Mouse (Mus musculus): ENCODE measurements around the gene Adora2b. TPM values are rescaled to one million over a fixed set of nuclear protein-coding genes. Genes with fewer than 3 reads are reported as not detected.
A peak's percentile ranks its signal among the peaks of the same experiment; 100 is the strongest.

Gene Adora2b
- 6.4 and 7.7 TPM in 2 replicates for polyA plus RNA-seq (2012; rRNA removed)

DNA sequence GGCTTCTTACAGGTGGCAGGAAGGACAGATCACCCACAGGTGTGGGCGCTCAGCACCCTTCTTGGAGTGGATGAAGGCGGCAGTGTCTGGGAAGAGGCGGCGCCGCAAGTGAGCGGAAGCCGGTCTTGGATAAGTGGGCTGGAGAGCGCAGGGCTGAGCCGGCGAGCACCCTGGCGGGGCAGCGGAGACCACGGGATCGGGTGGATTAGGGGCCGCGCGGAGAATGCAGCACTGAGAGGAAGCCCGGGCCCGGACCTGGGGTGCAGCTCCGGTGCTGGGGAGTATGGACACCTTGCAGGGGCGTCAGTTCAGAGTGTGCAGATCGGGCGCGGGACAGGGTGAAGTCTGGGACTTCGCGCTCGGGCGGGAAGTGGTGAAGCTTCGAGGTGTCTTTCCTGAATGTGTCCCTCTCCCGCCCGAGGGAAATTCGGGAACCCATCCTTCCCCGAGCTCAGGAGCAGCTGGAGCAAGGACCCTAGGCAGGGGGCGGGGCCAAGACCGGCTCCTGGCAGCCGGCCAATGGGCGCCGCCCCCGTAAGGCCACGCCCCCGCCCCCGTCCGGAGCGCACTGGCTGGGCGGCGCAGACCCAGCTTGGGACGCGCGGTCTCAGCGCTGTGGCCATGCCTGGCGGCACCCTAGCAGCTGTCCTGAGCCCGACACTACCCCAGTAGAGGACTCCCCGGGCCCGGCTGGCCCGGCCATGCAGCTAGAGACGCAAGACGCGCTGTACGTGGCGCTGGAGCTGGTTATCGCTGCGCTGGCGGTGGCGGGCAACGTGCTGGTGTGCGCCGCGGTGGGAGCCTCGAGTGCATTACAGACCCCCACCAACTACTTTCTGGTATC lies at the start of gene Adora2b:
TSS of gene Adora2b (plus strand) at position 584 of the 844 bp plus-strand sequence.
- Histone ChIP-seq H3K4me1 (ENCODE audit: control insufficient read depth, insufficient read depth, low read length) (no peaks in the 10 kb centered on the region), H3K27me3 (ENCODE audit: control insufficient read depth, insufficient read depth, low read length) (peaks cover 2% of the 10 kb centered on the region; the same call in 1 of the 2 replicates), H3K4me3 (replicated peaks; ENCODE audit: insufficient read depth, low read depth, low read length) (peak within 1 kb of the TSS; percentile 44), H3K27ac (ENCODE audit: insufficient read depth, low read length) (no peak within 1 kb of the TSS)
- under 1% methylated on average over 69 of the region's 69 CpGs for WGBS
- peak; percentile 31 to 32 for DNase-seq
- no peak for TF ChIP-seq CTCF (IDR thresholded peaks at IDR 0.05; ENCODE audit: borderline replicate concordance, insufficient read depth, low read depth, low read length)
- TF ChIP-seq POLR2A (IDR thresholded peaks at IDR 0.05; ENCODE audit: borderline replicate concordance, insufficient read depth, low read length), result no peak

DNA sequence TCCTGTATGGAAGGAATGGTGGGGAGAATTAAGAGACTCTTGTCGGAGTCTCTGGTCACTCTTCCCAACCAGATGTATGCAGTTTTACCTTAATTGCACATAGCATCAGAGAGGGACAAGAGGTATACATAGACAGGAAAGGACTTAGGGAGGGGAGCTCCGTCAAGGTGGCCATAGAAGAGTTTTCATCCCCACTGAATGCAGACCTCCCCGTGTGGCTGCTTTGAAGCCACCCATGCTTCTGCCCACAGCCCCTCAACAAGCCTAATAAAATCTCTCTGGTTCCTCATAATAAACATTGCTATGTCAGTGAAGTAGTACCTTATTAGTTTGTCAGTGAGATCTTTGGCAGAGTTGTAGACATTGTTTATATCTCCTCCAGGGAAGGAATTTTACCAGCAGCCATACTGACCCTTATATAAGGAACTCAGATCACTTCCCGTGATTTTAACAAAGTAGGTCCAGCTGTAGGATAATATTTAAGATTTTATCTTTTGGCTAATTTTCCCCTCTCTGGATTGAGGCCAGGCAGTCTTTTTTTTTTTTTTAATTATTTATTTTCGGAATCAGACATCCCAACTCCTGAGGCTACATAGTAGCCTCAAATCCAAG lies 47.8 kb upstream of the Adora2b start:
- WGBS, result 83% methylated on average over 5 of the region's 5 CpGs
- Histone ChIP-seq H3K4me1 (ENCODE audit: control insufficient read depth, insufficient read depth, low read length) (no peaks in the 10 kb centered on the region), H3K4me3 (replicated peaks; ENCODE audit: insufficient read depth, low read depth, low read length) (no peak overlapping the region), H3K27me3 (ENCODE audit: control insufficient read depth, insufficient read depth, low read length) (no peaks in the 10 kb centered on the region), H3K27ac (ENCODE audit: insufficient read depth, low read length) (no peak overlapping the region)
- TF ChIP-seq CTCF (IDR thresholded peaks at IDR 0.05; ENCODE audit: borderline replicate concordance, insufficient read depth, low read depth, low read length), result no peak
- TF ChIP-seq POLR2A (IDR thresholded peaks at IDR 0.05; ENCODE audit: borderline replicate concordance, insufficient read depth, low read length), result no peak
- DNase-seq, result no peak

DNA sequence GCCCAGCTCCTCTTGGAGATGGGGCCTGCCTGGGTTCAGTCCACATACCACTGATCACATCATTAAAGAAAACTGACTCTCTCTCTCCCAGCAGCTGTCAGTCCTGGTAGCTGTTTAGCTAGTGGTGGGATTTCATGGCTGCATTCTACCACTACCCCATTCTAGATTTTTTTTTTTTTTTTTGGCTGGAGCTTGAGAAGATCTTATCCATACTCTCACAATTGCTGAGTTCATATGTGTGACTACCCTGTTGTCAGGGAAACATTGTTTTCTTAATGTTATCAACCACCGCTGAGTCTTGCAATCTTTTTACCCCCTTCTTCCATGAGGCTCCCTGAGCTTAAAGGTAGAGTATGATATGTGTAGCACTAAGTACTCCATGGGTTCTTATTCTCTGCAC lies 46.1 kb upstream of the Adora2b start:
- no peak overlapping the region for H3K4me3 ChIP-seq (replicated peaks; ENCODE audit: insufficient read depth, low read depth, low read length)
- DNase-seq, result no peak
- H3K27ac ChIP-seq (ENCODE audit: insufficient read depth, low read length), result no peak overlapping the region
- no peak for TF ChIP-seq CTCF (IDR thresholded peaks at IDR 0.05; ENCODE audit: borderline replicate concordance, insufficient read depth, low read depth, low read length)
- no peak for TF ChIP-seq POLR2A (IDR thresholded peaks at IDR 0.05; ENCODE audit: borderline replicate concordance, insufficient read depth, low read length)
- H3K4me1 ChIP-seq (ENCODE audit: control insufficient read depth, insufficient read depth, low read length), result no peaks in the 10 kb centered on the region
- H3K27me3 ChIP-seq (ENCODE audit: control insufficient read depth, insufficient read depth, low read length), result no peaks in the 10 kb centered on the region
- WGBS, result 97% methylated on average over 1 of the region's 1 CpGs

DNA sequence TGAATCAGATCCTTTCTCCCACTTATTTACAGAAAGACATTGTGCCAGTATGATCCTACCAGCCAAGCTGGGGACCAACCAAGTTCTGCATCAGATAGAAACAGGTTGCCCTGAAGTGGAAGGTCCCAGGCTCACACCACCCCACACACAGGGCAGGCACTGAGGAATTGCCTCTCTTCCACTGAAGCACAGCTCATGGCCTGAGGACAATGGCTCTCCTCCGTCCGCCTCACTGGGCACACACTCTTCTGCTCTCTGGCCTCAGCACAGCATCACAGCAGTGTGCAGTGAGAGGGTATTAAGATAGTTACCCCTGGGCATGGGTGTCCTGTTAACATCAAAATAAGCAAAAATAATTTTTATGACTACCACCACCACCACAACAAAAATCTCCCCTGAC lies 39.7 kb upstream of the Adora2b start:
- 76% methylated on average over 2 of the region's 2 CpGs for WGBS

DNA sequence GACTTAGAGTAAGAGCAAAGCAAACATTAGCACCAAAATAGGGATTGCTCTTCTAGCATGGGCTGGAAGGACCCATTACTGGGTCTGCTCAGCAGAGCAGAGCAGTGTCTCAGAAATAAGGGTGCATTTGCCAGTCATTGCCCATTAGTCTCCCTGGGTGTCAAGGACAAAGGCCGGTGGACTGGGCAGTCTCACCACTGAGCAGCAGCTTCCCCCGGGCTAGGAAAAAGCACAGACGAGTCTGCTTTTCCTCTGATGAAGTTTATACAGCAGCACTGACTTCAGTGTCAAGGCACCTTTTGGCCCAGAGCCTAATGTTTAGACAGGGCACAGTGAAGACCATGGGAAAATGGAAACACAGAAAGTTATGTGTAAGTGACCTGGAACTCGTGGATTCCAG lies 38.9 kb upstream of the Adora2b start:
- Histone ChIP-seq H3K4me1 (ENCODE audit: control insufficient read depth, insufficient read depth, low read length) (peaks cover 6% of the 10 kb centered on the region), H3K4me3 (replicated peaks; ENCODE audit: insufficient read depth, low read depth, low read length) (no peak overlapping the region), H3K27ac (ENCODE audit: insufficient read depth, low read length) (no peak overlapping the region), H3K27me3 (ENCODE audit: control insufficient read depth, insufficient read depth, low read length) (no peaks in the 10 kb centered on the region)
- TF ChIP-seq POLR2A (IDR thresholded peaks at IDR 0.05; ENCODE audit: borderline replicate concordance, insufficient read depth, low read length), result no peak
- no peak for TF ChIP-seq CTCF (IDR thresholded peaks at IDR 0.05; ENCODE audit: borderline replicate concordance, insufficient read depth, low read depth, low read length)
- WGBS, result 69% methylated on average over 4 of the region's 4 CpGs
- DNase-seq, result no peak

More for the DNA sequence above, 39.7 kb upstream of the Adora2b start:
- TF ChIP-seq CTCF (IDR thresholded peaks at IDR 0.05; ENCODE audit: borderline replicate concordance, insufficient read depth, low read depth, low read length), result no peak
- no peak for DNase-seq
- H3K27ac ChIP-seq (ENCODE audit: insufficient read depth, low read length), result no peak overlapping the region
- no peaks in the 10 kb centered on the region for H3K27me3 ChIP-seq (ENCODE audit: control insufficient read depth, insufficient read depth, low read length)
- peaks cover 6% of the 10 kb centered on the region for H3K4me1 ChIP-seq (ENCODE audit: control insufficient read depth, insufficient read depth, low read length)
- H3K4me3 ChIP-seq (replicated peaks; ENCODE audit: insufficient read depth, low read depth, low read length), result no peak overlapping the region

DNA sequence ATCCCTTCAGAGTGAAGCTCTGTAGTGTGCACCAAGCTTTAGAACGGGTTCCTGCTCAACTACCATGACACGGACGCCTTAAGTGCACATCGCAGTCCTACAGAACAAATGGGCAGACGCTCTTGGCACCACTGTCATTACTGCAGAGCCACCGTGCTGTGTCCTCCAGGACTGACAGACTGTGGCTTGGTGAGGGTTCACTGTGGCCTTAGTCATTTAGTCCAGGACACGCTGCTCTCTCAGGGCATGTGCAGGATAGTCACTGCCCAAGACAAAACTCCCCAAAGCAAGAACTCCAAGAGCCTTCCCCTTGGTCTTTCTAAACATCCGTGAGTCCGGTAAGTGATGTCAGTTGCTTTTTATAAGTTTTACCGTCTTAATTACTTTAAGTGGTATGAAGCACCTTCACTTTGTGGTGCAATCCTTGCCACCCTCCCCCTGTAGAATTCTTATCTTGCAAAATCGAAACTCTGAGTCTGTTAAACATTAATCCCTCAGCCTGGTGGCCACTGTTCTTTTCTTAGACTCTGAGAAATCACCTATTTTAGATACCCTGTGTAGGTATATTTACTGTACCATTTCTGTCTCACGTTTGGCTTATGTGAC lies 35.3 kb upstream of the Adora2b start:
- peak; percentile 39 to 58 for DNase-seq
- Histone ChIP-seq H3K27ac (ENCODE audit: insufficient read depth, low read length) (no peak overlapping the region; the same call in 1 of the 2 replicates), H3K4me1 (ENCODE audit: control insufficient read depth, insufficient read depth, low read length) (peaks cover 6% of the 10 kb centered on the region), H3K4me3 (replicated peaks; ENCODE audit: insufficient read depth, low read depth, low read length) (no peak overlapping the region), H3K27me3 (ENCODE audit: control insufficient read depth, insufficient read depth, low read length) (no peaks in the 10 kb centered on the region)
- WGBS, result 47% methylated on average over 12 of the region's 12 CpGs
- TF ChIP-seq CTCF (IDR thresholded peaks at IDR 0.05; ENCODE audit: borderline replicate concordance, insufficient read depth, low read depth, low read length) (no peak), POLR2A (IDR thresholded peaks at IDR 0.05; ENCODE audit: borderline replicate concordance, insufficient read depth, low read length) (no peak)

DNA sequence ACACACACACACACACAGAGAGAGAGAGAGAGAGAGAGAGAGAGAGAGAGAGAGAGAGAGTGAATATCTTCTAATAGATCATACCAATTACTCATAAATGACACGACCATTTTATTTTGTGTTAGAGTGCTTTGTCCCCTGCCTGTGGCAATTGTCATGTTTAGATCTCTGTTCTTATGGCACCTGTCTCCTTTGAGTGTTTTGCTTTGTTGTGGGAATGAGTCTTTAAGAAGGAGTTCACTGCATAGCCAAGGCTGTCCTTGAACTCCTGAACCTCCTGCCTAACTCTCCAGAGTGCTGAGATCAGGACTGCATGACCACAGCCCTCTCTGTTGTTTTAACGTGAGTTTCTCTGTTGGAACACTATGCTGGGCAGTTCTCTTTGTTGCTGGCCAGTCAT lies 33.7 kb upstream of the Adora2b start:
- TF ChIP-seq CTCF (IDR thresholded peaks at IDR 0.05; ENCODE audit: borderline replicate concordance, insufficient read depth, low read depth, low read length) (no peak), POLR2A (IDR thresholded peaks at IDR 0.05; ENCODE audit: borderline replicate concordance, insufficient read depth, low read length) (no peak)
- DNase-seq, result no peak
- Histone ChIP-seq H3K4me1 (ENCODE audit: control insufficient read depth, insufficient read depth, low read length) (peaks cover 6% of the 10 kb centered on the region), H3K4me3 (replicated peaks; ENCODE audit: insufficient read depth, low read depth, low read length) (no peak overlapping the region), H3K27ac (ENCODE audit: insufficient read depth, low read length) (no peak overlapping the region), H3K27me3 (ENCODE audit: control insufficient read depth, insufficient read depth, low read length) (no peaks in the 10 kb centered on the region)
- 74% methylated on average over 2 of the region's 2 CpGs for WGBS
